Mouse (Mus musculus) cortical plate, adult 2 months (tissue): ENCODE results near the gene Lamc1.

Experiments
- CTCF ChIP-seq: fragments of 200-500 bp; IDR thresholded peaks from 2 replicates; pipeline ENCODE4 v1.5.1; 2011; ENCODE audit warnings: mild to moderate bottlenecking, control low read depth, low read length; ENCODE audit not compliant: insufficient read depth; ENCODE audit errors: extremely low read depth
- POLR2A ChIP-seq: fragments of 200-500 bp; IDR thresholded peaks from 2 replicates; pipeline ENCODE4 v1.6.1; 2011; ENCODE audit warnings: mild to moderate bottlenecking, low read length, control low read depth; ENCODE audit not compliant: insufficient read depth; ENCODE audit errors: extremely low read depth

GRCm38 (mm10) chr1:153275466-153275865 lies 57.1 kb downstream of the Lamc1 start:
- TF ChIP-seq CTCF, result no peak
- no peak for TF ChIP-seq POLR2A
